22 mouse cellular contexts compared by ENCODE assay signal in genomic region chr8:114548837-114549236, GRCm38 (mm10).
"Had no signal": no experiment of that assay in that cellular context is flagged by ENCODE, and none has a peak within 500 bp of the region (broad histone marks: within the 10 kb centered on the region; RNA-seq: fewer than 3 reads in every experiment).

No protein-coding gene starts in this region.

- H3K4me2 ChIP-seq: heart, embryonic 12.5 days; hindbrain, embryonic 12.5 days; hindbrain, embryonic 14.5 days; limb, embryonic 13.5 days; limb, embryonic 15.5 days; liver, embryonic 12.5 days had no signal

- H3K9ac ChIP-seq: forebrain, postnatal 0 days; heart, embryonic 12.5 days; hindbrain, embryonic 12.5 days; hindbrain, embryonic 14.5 days; limb, embryonic 13.5 days; limb, embryonic 15.5 days; liver, embryonic 12.5 days had no signal

- H3K36me3 ChIP-seq: heart, embryonic 10.5 days; heart, embryonic 12.5 days; hindbrain, embryonic 10.5 days; hindbrain, embryonic 12.5 days; limb, embryonic 13.5 days; limb, embryonic 15.5 days; liver, embryonic 12.5 days had no signal

- ATAC-seq: forebrain, postnatal 0 days; hindbrain, embryonic 16.5 days; inflammation-experienced regulatory T-cells, adult 6 months; liver, embryonic 12.5 days had no signal

- H3K27ac ChIP-seq: heart, embryonic 10.5 days; hindbrain, embryonic 10.5 days; hindbrain, embryonic 12.5 days; hindbrain, embryonic 14.5 days; limb, embryonic 15.5 days; liver, embryonic 12.5 days had no signal

- DNase-seq: forebrain, postnatal 0 days; gastrocnemius, postnatal 25 days; heart, adult 18-20 months; heart, postnatal 10 days; heart, postnatal 4 days; kidney, adult 18-20 months; kidney, adult 8-10 months; kidney, postnatal 14 days; kidney, postnatal 36 days; layer of hippocampus, adult 9-11 months; layer of hippocampus, postnatal 36 days; left cerebral cortex, postnatal 4 days had no signal

- H3K4me3 ChIP-seq: heart, embryonic 10.5 days; heart, embryonic 12.5 days; hindbrain, embryonic 10.5 days; hindbrain, embryonic 12.5 days; limb, embryonic 13.5 days; limb, embryonic 15.5 days; liver, embryonic 12.5 days had no signal

- H3K4me1 ChIP-seq: heart, embryonic 10.5 days; heart, embryonic 12.5 days; hindbrain, embryonic 10.5 days; hindbrain, embryonic 12.5 days; liver, embryonic 12.5 days had no signal

- H3K27me3 ChIP-seq: hindbrain, embryonic 12.5 days; limb, embryonic 15.5 days; liver, embryonic 12.5 days had no signal

- H3K9me3 ChIP-seq: heart, embryonic 10.5 days; heart, embryonic 12.5 days; hindbrain, embryonic 10.5 days; hindbrain, embryonic 12.5 days; limb, embryonic 13.5 days; limb, embryonic 15.5 days; liver, embryonic 12.5 days had no signal
